Mouse (Mus musculus) spleen, adult 12 weeks (tissue): ENCODE measurements around the gene Abca15.
"Not testable (repeated sequence)": the region's sequence is repeated elsewhere in the genome, so short reads cannot be mapped to it uniquely, and the experiment has no call there.

Experiments
- DNase-seq: peaks from one replicate; pipeline ENCODE4 v3.0.0; 2022; ENCODE audit warnings: low spot score

Gene Abca15

GRCm38 (mm10) chr7:120328087-120328793 is at the start of gene Abca15:
TSS of gene Abca15 (plus strand) at chr7:120328670.
- DNase-seq, result no peak

- DNase-seq, result no peak
Measured at GRCm38 (mm10) chr7:120285286-120285685, 43.2 kb upstream of the Abca15 start.

GRCm38 (mm10) chr7:120316086-120316485 is 12.4 kb upstream of the Abca15 start:
- DNase-seq, result no peak

GRCm38 (mm10) chr7:120322963-120323362 is 5.5 kb upstream of the Abca15 start:
- no peak for DNase-seq

GRCm38 (mm10) chr7:120325911-120326310 is 2.6 kb upstream of the Abca15 start:
- not testable (repeated sequence) for DNase-seq

- DNase-seq, result no peak
Measured at GRCm38 (mm10) chr7:120327220-120328073, 1.0 kb upstream of the Abca15 start.

GRCm38 (mm10) chr7:120361159-120361558 is 32.7 kb downstream of the Abca15 start:
- no peak for DNase-seq

GRCm38 (mm10) chr7:120409447-120409846 is 81.0 kb downstream of the Abca15 start, which contains the start of gene Abca16:
TSS of gene Abca16 (plus strand) at chr7:120409647.
- DNase-seq, result no peak

GRCm38 (mm10) chr7:120412391-120412790 is 83.9 kb downstream of the Abca15 start:
- DNase-seq, result no peak

GRCm38 (mm10) chr7:120426625-120427024 is 98.2 kb downstream of the Abca15 start:
- no peak for DNase-seq

- no peak for DNase-seq
Measured at GRCm38 (mm10) chr7:120431464-120431863, 103.0 kb downstream of the Abca15 start.
